Comparison of ENCODE assay signal across 8 mouse cellular contexts in genomic region chr2:24962304-24963000, GRCm38 (mm10). TPM values are rescaled to one million over a fixed set of nuclear protein-coding genes. Genes with fewer than 3 reads are reported as not detected.
DNase-seq lines count a peak whose midpoint lies in the region; ATAC-seq and TF ChIP-seq lines count a peak whose summit lies in the region.

Gene Dph7 (plus strand): TSS chr2:24962400.

- peak; percentile 95 for ATAC-seq in forebrain, embryonic 13.5 days
- peak; percentile 92 for ATAC-seq in neural tube, embryonic 15.5 days (ENCODE audit: low FRiP score)

- peak; percentile 83 for DNase-seq in c-Kit-positive CD71-positive TER-119-positive erythroid progenitor cells, embryonic 14.5 days (ENCODE audit: low spot score)
- DNase-seq in heart, postnatal 10 days: peak; percentile 84 to 91
- DNase-seq in layer of hippocampus, adult 11-12 months (ENCODE audit: low spot score): peak; percentile 89
- peak; percentile 85 to 88 for DNase-seq in lung, adult 18-20 months
- peak; percentile 83 for DNase-seq in testis, postnatal 14 days (ENCODE audit: low spot score)

- H3K4me2 ChIP-seq in forebrain, embryonic 13.5 days: peak within 1 kb of the TSS; percentile 75
- peak within 1 kb of the TSS; percentile 70 for H3K4me2 ChIP-seq in neural tube, embryonic 15.5 days

- H3K4me1 ChIP-seq in E14TG2a.4 (replicated peaks; ENCODE audit: low read depth, low read length): peaks cover 20% of the 10 kb centered on the region
- H3K4me1 ChIP-seq in forebrain, embryonic 13.5 days: peaks cover 11% of the 10 kb centered on the region
- peaks cover 17% of the 10 kb centered on the region for H3K4me1 ChIP-seq in neural tube, embryonic 15.5 days

- no peaks in the 10 kb centered on the region for H3K27me3 ChIP-seq in E14TG2a.4 (ENCODE audit: insufficient read depth, low read length)
- no peaks in the 10 kb centered on the region for H3K27me3 ChIP-seq in forebrain, embryonic 13.5 days
- H3K27me3 ChIP-seq in neural tube, embryonic 15.5 days (replicated peaks): no peaks in the 10 kb centered on the region

- H3K4me3 ChIP-seq in E14TG2a.4 (replicated peaks; ENCODE audit: low read length): peak within 1 kb of the TSS; percentile 92
- H3K4me3 ChIP-seq in forebrain, embryonic 13.5 days: peak within 1 kb of the TSS; percentile 83
- H3K4me3 ChIP-seq in neural tube, embryonic 15.5 days (replicated peaks): peak within 1 kb of the TSS; percentile 92

- under 1% methylated on average over 28 of the region's 28 CpGs for WGBS in forebrain, embryonic 13.5 days
- WGBS in neural tube, embryonic 15.5 days: under 1% methylated on average over 28 of the region's 28 CpGs

- H3K36me3 ChIP-seq in E14TG2a.4 (ENCODE audit: insufficient read depth, low read length): peaks cover 85% of the 10 kb centered on the region
- H3K36me3 ChIP-seq in forebrain, embryonic 13.5 days (ENCODE audit: poor library complexity, severe bottlenecking): peaks cover 56% of the 10 kb centered on the region
- H3K36me3 ChIP-seq in neural tube, embryonic 15.5 days: peaks cover 53% of the 10 kb centered on the region

- peak within 1 kb of the TSS; percentile 89 for H3K9ac ChIP-seq in forebrain, embryonic 13.5 days
- H3K9ac ChIP-seq in neural tube, embryonic 15.5 days (replicated peaks): peak within 1 kb of the TSS; percentile 84

- peak; percentile 91 for TF ChIP-seq CTCF in E14TG2a.4 (conservative IDR thresholded peaks at IDR 0.05; ENCODE audit: low read length)

- no peaks in the 10 kb centered on the region for H3K9me3 ChIP-seq in E14TG2a.4 (ENCODE audit: low read length)
- H3K9me3 ChIP-seq in forebrain, embryonic 13.5 days (replicated peaks): no peaks in the 10 kb centered on the region
- no peaks in the 10 kb centered on the region for H3K9me3 ChIP-seq in neural tube, embryonic 15.5 days (replicated peaks)

- intact Hi-C loops in heart, postnatal 10 days (cut with DNase I): loop anchor here (5.0 kb wide), 1 partner anchor 40 kb away; no protein-coding TSS in a partner anchor

- H3K27ac ChIP-seq in forebrain, embryonic 13.5 days: peak within 1 kb of the TSS; percentile 32; the same call in 1 of the 2 replicates
- H3K27ac ChIP-seq in neural tube, embryonic 15.5 days (replicated peaks): peak within 1 kb of the TSS; percentile 74

RNA-seq across cellular contexts. Expression of gene Dph7, which starts in this region (rescaled TPM):
- 35.5 and 38.8 TPM in 2 replicates for polyA plus RNA-seq in forebrain, embryonic 13.5 days (2015; fragmentation: Nextera tagmentation; extraction: Ambion mirVana)
- total RNA-seq in heart, postnatal 10 days (2021): 1 to 10 TPM; 4.9 to 7.3 TPM
- polyA plus RNA-seq in neural tube, embryonic 15.5 days (2015; fragmentation: Nextera tagmentation; extraction: Ambion mirVana): 38.6 and 41.7 TPM in 2 replicates

Comparison
In these comparisons a context has a peak if more than half of its experiments do, and no peak if none do; other contexts are left out.
1. Peak in every context shown above with its lines: DNase-seq, ATAC-seq, H3K4me3 ChIP-seq and H3K27ac ChIP-seq.